Mouse (Mus musculus) erythroblast, embryonic 14.5 days (primary cell): ENCODE measurements at regions not wholly inside any gene's neighbourhood (a gene's known extent, or its start where the extent isn't known, plus 50 kb on each side); places are given as distances from the start of the nearest gene placed in this dataset.

Source experiments
- GATA1 ChIP-seq: IDR thresholded peaks from 2 replicates; pipeline ENCODE4 v1.6.1; 2012; ENCODE audit warnings: low read length, inconsistent platforms, mixed read lengths
- TAL1 ChIP-seq: IDR thresholded peaks from 3 replicates; pipeline ENCODE4 v1.6.1; 2012; ENCODE audit warnings: low read length, inconsistent platforms, mixed read lengths

DNA sequence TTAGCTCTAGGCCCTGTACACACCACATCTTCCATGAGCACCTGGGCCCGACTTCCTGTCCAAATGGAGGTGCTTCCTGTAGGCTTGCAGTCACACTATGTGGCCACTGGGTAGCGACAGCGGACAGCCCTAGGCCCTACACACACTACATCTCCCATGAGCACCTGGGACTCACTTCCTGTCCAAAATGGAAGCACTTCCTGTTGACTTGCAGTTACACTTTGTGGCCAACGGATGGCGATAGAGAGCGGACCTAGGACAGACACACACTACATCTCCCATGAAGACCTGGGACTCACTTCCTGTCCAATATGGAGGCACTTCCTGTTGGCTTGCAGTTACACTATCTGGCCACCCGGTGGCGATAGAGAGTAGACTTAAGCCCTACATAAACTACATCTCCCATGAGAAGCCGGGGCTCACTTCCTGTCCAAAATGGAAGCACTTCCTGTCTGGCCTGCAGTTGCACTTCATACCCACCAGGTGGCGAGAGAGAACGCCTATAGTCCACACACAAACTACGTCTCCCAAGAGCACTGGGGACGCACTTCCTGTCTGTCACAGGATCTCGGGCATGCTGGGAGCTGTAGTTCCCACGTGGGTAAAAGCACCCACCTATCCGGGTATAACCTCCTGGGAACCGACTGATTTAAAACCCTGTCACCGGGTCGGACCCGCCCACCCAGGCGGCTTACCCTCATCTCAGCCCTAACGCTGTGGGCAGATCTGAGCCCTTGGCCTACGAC is 96.1 kb upstream of the Rab39b start:
- TF ChIP-seq TAL1: no peak
- no peak for TF ChIP-seq GATA1
